Mouse (Mus musculus): ENCODE measurements around the gene Cacng2. TPM values are rescaled to one million over a fixed set of nuclear protein-coding genes. Genes with fewer than 3 reads are reported as not detected.

Gene Cacng2
- total RNA-seq, 2 experiments from 2014 or later = not detected

GRCm38 (mm10) chr15:78093597-78093996, 26.2 kb downstream of the Cacng2 start:
- intact Hi-C loops (cut with DNase I) = no loop called here
- DNase-seq = no peak

DNA sequence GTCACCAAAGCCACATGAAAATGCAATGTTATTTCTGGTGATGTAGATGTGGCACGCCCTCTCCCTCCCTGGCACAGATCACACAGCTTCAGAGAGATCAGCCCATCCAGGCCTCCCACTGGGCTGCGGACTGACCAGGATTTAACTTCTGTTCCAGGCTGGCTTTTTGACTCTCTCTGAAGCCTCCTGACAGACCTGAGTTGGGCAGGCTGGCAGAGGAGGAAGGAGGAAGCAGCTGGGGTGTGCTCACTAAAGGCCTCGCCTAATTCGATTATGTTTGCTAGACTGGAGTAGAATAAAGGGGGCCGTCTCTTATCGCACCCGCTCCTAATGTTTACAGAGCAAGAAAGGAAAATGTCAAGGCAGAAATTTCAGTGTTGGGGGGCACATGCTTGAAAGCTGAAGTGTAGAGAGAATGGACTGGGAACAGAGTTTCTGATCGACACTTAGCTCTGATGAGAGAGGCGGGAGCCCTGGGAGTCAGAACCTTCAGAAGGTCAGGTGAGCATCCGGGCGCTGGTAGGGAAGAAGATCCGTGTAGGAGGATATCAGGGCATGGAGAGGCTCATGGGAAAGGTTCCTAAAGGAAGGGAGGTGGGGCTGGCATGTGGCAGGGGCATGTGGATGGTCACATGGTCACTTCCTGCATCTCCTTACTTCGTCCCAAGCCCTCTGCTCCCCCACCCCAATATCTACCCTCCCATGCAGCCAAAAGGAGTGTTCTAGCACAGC, 36.8 kb downstream of the Cacng2 start:
- intact Hi-C loops (cut with DNase I) = no loop called here
- no peak for DNase-seq

GRCm38 (mm10) chr15:78082149-78082548, 37.7 kb downstream of the Cacng2 start:
- intact Hi-C loops (cut with DNase I) = no loop called here
- DNase-seq = no peak

- no peak for DNase-seq
- intact Hi-C loops (cut with DNase I) = no loop called here
Measured at GRCm38 (mm10) chr15:78081384-78081783, 38.4 kb downstream of the Cacng2 start.

- intact Hi-C loops (cut with DNase I) = no loop called here
- DNase-seq = no peak
Measured at GRCm38 (mm10) chr15:78080326-78080725, 39.5 kb downstream of the Cacng2 start.

DNA sequence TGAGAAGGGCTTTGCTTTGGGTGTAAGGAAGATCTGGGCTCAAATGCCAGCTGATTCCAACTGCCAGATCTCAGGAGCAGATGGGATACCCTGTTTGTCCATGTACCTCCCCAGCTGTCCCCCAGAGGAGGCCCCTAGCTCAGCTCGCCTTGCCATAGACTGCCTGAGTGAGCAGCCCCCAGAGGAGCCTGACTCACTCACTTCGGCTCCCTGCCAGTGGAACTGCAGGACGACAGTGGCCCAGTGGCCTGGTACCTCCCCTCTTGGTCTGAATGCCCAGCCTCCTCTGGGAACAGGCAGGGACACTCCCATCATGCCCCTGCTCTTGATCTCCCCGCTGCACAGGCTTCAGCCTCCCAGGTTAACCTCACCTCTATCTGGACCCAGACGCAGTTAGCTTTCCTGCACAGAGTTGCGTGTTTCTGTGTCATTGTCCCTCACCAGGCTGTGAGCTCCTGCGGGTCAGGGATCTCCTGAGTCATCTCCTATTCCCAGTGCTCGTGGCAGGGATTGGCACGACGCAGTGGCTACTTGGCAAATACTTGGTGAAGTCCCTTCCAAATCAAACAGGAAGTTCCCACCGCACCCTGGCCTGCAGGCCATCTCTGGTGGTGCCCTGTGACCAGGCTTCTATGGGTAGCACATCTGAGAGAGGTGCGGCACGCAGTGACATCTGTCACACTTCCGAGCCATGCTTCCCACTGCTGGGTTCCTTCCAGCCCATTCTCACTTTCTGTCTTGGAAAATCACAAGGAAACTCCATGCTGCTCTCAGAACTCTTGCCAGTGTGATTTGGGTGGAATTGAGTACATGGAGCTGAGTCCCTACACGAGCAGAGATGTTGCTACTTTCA, 40.8 kb downstream of the Cacng2 start:
- intact Hi-C loops (cut with DNase I) = no loop called here

GRCm38 (mm10) chr15:78078206-78078605, 41.6 kb downstream of the Cacng2 start:
- intact Hi-C loops (cut with DNase I) = no loop called here

More for the DNA sequence above, 40.8 kb downstream of the Cacng2 start:
- DNase-seq = no peak

DNA sequence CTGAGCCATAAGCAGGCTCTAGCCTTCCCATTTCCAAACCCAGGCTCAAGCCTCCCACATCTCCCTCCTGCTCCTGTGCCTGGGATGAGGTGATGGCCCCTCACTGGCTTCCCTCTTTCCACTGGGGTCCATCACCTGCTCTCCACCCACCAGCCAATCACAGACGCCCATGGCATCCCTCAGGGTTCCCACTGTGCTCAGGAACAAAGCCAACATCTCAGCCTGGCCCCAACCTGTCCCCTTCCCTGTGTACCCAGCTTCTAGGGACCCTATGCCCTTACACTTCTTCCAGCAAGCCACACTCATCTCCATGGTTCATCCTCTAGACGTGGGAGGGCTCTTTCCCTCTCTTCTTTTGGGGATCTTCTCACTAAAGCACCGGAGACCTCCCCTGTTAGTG, 43.9 kb downstream of the Cacng2 start:
- no peak for DNase-seq
- intact Hi-C loops (cut with DNase I) = no loop called here

More at GRCm38 (mm10) chr15:78078206-78078605, 41.6 kb downstream of the Cacng2 start:
- no peak for DNase-seq

DNA sequence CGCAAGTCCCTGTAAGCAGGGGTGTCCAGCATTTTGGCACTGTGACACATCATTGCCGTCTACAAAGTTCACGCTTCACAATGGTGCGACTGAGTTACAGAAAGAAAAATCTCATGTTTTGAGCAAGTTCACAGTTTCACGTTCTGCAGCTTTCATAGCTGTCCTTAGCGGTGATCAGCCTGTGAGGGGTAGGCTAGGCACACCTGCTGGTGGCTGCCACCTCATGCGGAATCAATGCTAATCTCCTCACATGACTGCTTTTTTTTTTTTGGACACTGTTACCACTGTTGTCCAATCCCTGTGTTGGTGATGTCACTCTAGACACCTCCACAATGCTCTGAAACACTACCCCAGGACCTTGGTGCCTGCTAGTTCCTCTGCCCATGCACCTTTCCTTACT, 46.7 kb downstream of the Cacng2 start:
- intact Hi-C loops (cut with DNase I) = no loop called here

DNA sequence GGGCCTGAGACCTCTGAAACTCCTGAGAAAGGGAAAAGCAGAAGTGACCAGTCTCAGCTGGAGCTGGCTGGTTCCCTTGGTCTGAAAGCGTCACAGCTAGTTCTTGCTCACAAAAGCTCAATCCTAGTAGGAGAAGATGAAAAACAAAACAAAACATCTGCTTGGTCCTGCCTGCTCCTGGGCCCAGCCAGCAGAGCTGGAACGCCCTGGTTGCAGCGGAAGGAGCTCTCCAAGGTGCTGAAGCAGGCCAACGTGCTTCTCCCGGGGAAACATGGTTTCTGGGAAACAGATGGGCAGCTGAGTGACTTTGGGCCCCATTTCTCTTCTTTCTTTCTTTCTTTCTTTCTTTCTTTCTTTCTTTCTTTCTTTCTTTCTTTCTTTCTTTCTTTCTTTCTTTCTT, 53.4 kb downstream of the Cacng2 start:
- peak; percentile 61 to 83 for DNase-seq
- intact Hi-C loops (cut with DNase I) = loop anchor here (2.0 kb wide), 1 partner anchor 52 kb away; no protein-coding TSS in a partner anchor

More for the DNA sequence above, 46.7 kb downstream of the Cacng2 start:
- DNase-seq = no peak

DNA sequence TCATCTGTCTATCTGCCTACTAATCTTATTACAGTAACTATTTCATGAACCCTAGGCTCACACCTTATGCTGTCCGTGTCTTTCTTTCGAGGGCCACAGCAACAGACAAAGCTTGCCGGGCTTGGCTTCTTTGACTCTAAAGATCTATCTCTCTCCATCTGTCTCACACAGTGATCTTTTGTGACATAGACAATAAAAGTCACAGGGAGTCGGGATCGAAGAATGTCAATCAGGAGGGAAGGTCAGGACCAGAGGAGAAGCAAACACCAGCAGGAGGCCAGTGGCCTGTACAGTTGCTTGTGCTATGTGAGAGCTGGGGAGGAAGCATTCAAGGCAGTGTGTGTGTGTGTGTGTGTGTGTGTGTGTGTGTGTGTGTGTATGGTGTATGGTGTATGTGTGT, 54.3 kb downstream of the Cacng2 start:
- intact Hi-C loops (cut with DNase I) = no loop called here
- no peak for DNase-seq

GRCm38 (mm10) chr15:78064340-78064739, 55.5 kb downstream of the Cacng2 start:
- no peak for DNase-seq
- intact Hi-C loops (cut with DNase I) = no loop called here

DNA sequence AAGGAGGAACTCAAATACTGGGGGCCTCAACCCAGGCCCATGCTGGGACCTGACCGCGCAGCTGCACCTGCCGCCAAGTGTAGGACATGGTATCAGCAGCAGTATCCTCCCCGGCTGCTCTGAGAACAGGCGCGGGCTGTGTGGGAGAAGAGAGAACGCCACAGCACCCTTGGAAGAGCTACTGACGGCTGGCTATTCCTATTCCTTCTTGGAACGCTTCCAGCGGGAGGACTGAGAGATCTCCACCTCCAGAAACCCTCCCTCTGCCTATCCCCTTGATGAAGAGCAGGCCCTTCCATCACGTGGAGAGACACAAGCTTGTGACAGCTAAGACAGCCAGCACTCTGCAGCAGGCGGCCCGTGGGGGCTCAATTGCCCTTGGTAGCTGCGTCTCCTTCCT, 57.4 kb downstream of the Cacng2 start:
- intact Hi-C loops (cut with DNase I) = no loop called here
- DNase-seq = no peak

DNA sequence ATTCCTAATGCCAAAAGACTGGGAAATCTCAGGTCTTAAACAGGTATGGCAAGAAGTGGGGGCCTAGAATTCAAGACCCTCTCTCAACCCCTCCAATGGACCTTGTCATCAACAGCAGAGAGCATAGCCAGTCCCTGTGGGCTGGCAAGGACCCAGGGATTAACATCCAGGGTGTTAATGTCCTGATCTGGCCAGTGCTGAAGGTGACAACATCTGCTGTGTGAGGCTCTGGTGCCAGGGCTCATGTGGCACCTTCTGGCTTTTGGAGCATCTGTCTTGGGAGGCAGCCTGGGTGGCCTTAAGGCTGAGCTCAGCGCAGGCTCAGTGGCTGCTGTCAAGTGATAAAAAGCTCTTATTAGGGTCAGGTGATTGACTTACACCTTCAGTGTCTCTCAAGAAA, 62.9 kb downstream of the Cacng2 start:
- intact Hi-C loops (cut with DNase I) = no loop called here
- DNase-seq = no peak

DNA sequence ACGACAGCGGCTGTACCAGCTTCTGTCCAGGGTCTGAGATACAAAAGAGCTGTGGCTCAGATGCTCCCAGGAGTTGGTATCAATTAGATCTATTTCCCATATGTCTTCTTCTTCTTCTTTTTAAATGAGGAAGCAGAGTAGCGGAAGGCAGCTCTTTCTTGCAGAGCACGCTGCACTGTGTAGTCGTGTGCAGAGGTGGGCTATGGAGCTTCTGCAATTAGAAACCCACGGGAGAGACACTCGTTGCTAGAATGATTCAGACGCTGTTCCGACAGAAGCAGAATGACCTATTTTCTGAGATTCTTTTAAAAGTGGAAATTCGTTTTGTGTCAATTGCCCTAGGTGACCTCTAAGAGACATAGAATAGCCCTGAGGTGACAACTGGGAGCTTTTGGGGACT, 69.1 kb downstream of the Cacng2 start:
- no peak for DNase-seq
- intact Hi-C loops (cut with DNase I) = no loop called here

- no peak for DNase-seq
- intact Hi-C loops (cut with DNase I) = no loop called here
Measured at GRCm38 (mm10) chr15:78049933-78050332, 69.9 kb downstream of the Cacng2 start.

DNA sequence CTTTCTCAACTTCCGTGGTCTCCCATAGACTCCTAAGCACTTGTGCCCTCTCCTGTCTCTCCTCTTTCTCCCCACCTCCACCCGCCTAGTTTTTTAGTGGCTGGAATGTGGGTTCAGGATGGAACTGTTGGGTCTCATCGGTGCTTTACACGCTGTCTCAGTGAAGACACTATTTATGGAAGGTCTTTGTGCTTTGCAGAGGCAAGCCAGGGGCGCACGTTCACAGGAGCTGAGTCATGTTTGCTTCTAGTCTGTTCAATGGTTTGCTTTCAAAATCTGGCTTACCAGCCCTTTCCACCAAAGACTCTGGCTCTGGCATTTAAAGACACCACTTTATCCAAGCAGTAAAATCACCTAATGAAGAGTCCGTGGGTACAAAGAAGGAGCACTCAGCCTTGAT, 74.0 kb downstream of the Cacng2 start:
- no peak for DNase-seq
- intact Hi-C loops (cut with DNase I) = no loop called here

DNA sequence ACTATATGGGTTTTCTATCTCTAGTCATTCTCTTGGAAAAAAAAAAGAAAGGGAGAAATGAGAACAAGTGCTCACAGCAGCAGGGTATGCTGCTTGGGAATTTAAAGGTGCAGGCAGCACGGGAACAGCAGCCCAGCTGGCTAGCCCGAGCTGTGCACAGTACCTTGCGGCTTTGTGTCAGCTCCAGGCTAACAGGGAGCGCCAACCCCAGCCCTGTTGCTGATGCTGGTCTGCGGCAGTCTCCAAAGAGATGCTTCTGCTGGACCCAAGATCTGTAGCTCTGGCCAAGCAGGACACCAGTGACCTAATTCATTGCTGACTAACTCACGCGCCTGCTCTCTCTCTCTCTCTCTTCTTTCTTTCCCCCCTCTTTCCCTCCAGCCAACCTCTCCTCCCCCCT, 74.5 kb downstream of the Cacng2 start:
- no peak for DNase-seq
- intact Hi-C loops (cut with DNase I) = no loop called here

- DNase-seq = no peak
- intact Hi-C loops (cut with DNase I) = no loop called here
Measured at GRCm38 (mm10) chr15:78044826-78045225, 75.0 kb downstream of the Cacng2 start.

DNA sequence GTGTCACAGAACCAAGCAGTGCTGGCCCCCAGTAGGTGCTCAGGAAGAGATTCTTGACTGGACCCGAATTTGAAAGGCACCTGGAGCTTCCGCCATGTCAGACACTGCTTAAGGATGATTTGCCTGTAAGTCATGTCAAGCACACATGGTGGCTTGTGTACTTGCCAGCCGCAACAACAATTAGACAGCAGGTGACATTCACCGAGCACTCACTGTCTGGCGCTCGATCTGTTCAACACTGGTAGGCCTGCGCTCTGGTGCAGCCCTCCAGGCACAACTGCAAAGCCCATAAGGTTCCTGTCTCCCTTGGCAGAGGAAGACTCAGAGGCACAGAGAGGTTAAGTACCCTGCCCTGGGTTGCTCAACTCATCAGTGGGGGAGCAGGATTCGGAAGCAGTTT, 77.1 kb downstream of the Cacng2 start:
- no peak for DNase-seq
- intact Hi-C loops (cut with DNase I) = no loop called here

- intact Hi-C loops (cut with DNase I) = no loop called here
Measured at GRCm38 (mm10) chr15:78037626-78038025, 82.2 kb downstream of the Cacng2 start.

DNA sequence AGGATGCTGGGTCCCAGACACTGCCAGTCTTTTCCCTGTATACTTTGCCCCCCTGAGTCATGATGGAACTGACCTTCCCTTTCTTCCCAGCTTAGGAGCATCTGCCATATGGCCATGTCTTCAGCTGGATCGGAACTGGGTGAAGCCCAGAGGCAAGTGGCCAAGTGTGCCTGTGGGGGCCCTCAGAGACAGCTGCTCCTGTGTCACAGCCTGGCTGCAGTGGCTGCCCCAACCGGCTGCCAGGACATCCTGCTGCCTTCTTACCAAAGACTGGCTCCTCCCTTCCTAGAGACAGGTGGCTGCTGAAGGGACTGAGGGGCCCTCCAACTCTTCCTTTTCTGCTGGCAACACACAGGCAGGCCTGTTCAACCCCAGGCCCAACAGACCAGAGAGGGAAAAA, 83.2 kb downstream of the Cacng2 start:
- intact Hi-C loops (cut with DNase I) = no loop called here
- DNase-seq = no peak

More at GRCm38 (mm10) chr15:78037626-78038025, 82.2 kb downstream of the Cacng2 start:
- DNase-seq = no peak

Measured in heart, postnatal 10 days (tissue).